Mouse (Mus musculus): Measurements from ENCODE around the gene Gm47996. TPM values are rescaled to one million over a fixed set of nuclear protein-coding genes. Genes with fewer than 3 reads are reported as not detected.
"Not testable (repeated sequence)": the region's sequence is repeated elsewhere in the genome, so short reads cannot be mapped to it uniquely, and the experiment has no call there.

Gm47996 gene
- polyA plus RNA-seq, 1 experiment from 2014 or later = 0.30 TPM

- not testable (repeated sequence) for H3K27ac ChIP-seq; H3K9ac ChIP-seq; H3K27me3 ChIP-seq; H3K36me3 ChIP-seq; H3K9me3 ChIP-seq; ATAC-seq (ENCODE audit: insufficient number of reproducible peaks, insufficient read depth, low FRiP score, low TSS enrichment, low read depth); H3K4me1 ChIP-seq; H3K4me2 ChIP-seq; H3K4me3 ChIP-seq
- 89% methylated on average over 5 of the region's 5 CpGs for WGBS
Observed at GRCm38 (mm10) chr1:151211666-151212065, 1.7 kb downstream of the Gm47996 start.

- H3K36me3 ChIP-seq = no peaks in the 10 kb centered on the region
- no peak overlapping the region for H3K9ac ChIP-seq
- no peak for ATAC-seq (ENCODE audit: insufficient number of reproducible peaks, insufficient read depth, low FRiP score, low TSS enrichment, low read depth)
- H3K9me3 ChIP-seq = no peaks in the 10 kb centered on the region
- peaks cover 9% of the 10 kb centered on the region; the same call in 1 of the 2 replicates for H3K4me1 ChIP-seq
- no peak overlapping the region for H3K27ac ChIP-seq
- H3K4me3 ChIP-seq = no peak overlapping the region
- 71% methylated on average over 2 of the region's 2 CpGs for WGBS
- no peak overlapping the region for H3K4me2 ChIP-seq
- H3K27me3 ChIP-seq = no peaks in the 10 kb centered on the region
Observed at GRCm38 (mm10) chr1:151214862-151215261, 4.9 kb downstream of the Gm47996 start.

GRCm38 (mm10) chr1:151215985-151216384 is 6.1 kb downstream of the Gm47996 start:
- Histone ChIP-seq H3K36me3 (no peaks in the 10 kb centered on the region), H3K4me3 (no peak overlapping the region), H3K9me3 (no peaks in the 10 kb centered on the region), H3K9ac (no peak overlapping the region), H3K4me1 (peaks cover 9% of the 10 kb centered on the region; the same call in 1 of the 2 replicates), H3K27ac (no peak overlapping the region), H3K4me2 (no peak overlapping the region), H3K27me3 (no peaks in the 10 kb centered on the region)
- no peak for ATAC-seq (ENCODE audit: insufficient number of reproducible peaks, insufficient read depth, low FRiP score, low TSS enrichment, low read depth)
- WGBS = 50% methylated on average over 1 of the region's 1 CpGs

GRCm38 (mm10) chr1:151216417-151216816 is 6.5 kb downstream of the Gm47996 start:
- WGBS = 77% methylated on average over 3 of the region's 3 CpGs
- Histone ChIP-seq H3K36me3 (no peaks in the 10 kb centered on the region), H3K27me3 (no peaks in the 10 kb centered on the region), H3K4me2 (no peak overlapping the region), H3K9me3 (no peaks in the 10 kb centered on the region), H3K4me1 (peaks cover 9% of the 10 kb centered on the region; the same call in 1 of the 2 replicates), H3K27ac (no peak overlapping the region), H3K4me3 (no peak overlapping the region), H3K9ac (no peak overlapping the region)
- no peak for ATAC-seq (ENCODE audit: insufficient number of reproducible peaks, insufficient read depth, low FRiP score, low TSS enrichment, low read depth)

GRCm38 (mm10) chr1:151219045-151219444 is 9.1 kb downstream of the Gm47996 start:
- no peaks in the 10 kb centered on the region for H3K36me3 ChIP-seq
- H3K4me3 ChIP-seq = no peak overlapping the region
- no peak overlapping the region for H3K9ac ChIP-seq
- H3K27ac ChIP-seq = no peak overlapping the region
- no peaks in the 10 kb centered on the region for H3K27me3 ChIP-seq
- no peak for ATAC-seq (ENCODE audit: insufficient number of reproducible peaks, insufficient read depth, low FRiP score, low TSS enrichment, low read depth)
- peaks cover 5% of the 10 kb centered on the region; the same call in 1 of the 2 replicates for H3K4me1 ChIP-seq
- no peak overlapping the region for H3K4me2 ChIP-seq
- no peaks in the 10 kb centered on the region for H3K9me3 ChIP-seq
- 85% methylated on average over 5 of the region's 5 CpGs for WGBS

- no peaks in the 10 kb centered on the region for H3K27me3 ChIP-seq
- H3K9me3 ChIP-seq = no peaks in the 10 kb centered on the region
- no peak overlapping the region for H3K27ac ChIP-seq
- no peaks in the 10 kb centered on the region for H3K4me1 ChIP-seq
- 66% methylated on average over 7 of the region's 7 CpGs for WGBS
- H3K4me3 ChIP-seq = no peak overlapping the region
- no peaks in the 10 kb centered on the region for H3K36me3 ChIP-seq
- no peak for ATAC-seq (ENCODE audit: insufficient number of reproducible peaks, insufficient read depth, low FRiP score, low TSS enrichment, low read depth)
- H3K4me2 ChIP-seq = no peak overlapping the region
- H3K9ac ChIP-seq = no peak overlapping the region
Observed at GRCm38 (mm10) chr1:151220098-151220497, 10.2 kb downstream of the Gm47996 start.

- no peak for ATAC-seq (ENCODE audit: insufficient number of reproducible peaks, insufficient read depth, low FRiP score, low TSS enrichment, low read depth)
- H3K4me1 ChIP-seq = peaks cover 3% of the 10 kb centered on the region; the same call in 1 of the 2 replicates
- H3K27ac ChIP-seq = no peak overlapping the region
- H3K27me3 ChIP-seq = no peaks in the 10 kb centered on the region
- no peaks in the 10 kb centered on the region for H3K36me3 ChIP-seq
- 85% methylated on average over 10 of the region's 10 CpGs for WGBS
- no peak overlapping the region for H3K9ac ChIP-seq
- no peaks in the 10 kb centered on the region for H3K9me3 ChIP-seq
- H3K4me3 ChIP-seq = no peak overlapping the region
- no peak overlapping the region for H3K4me2 ChIP-seq
Observed at GRCm38 (mm10) chr1:151222561-151223267, 12.8 kb downstream of the Gm47996 start.

GRCm38 (mm10) chr1:151223377-151223776 is 13.4 kb downstream of the Gm47996 start:
- Histone ChIP-seq H3K4me2 (no peak overlapping the region), H3K9me3 (no peaks in the 10 kb centered on the region), H3K27me3 (no peaks in the 10 kb centered on the region), H3K27ac (no peak overlapping the region), H3K9ac (no peak overlapping the region), H3K4me1 (peaks cover 3% of the 10 kb centered on the region; the same call in 1 of the 2 replicates), H3K36me3 (no peaks in the 10 kb centered on the region), H3K4me3 (no peak overlapping the region)
- ATAC-seq (ENCODE audit: insufficient number of reproducible peaks, insufficient read depth, low FRiP score, low TSS enrichment, low read depth) = no peak
- WGBS = 79% methylated on average over 1 of the region's 1 CpGs

- Histone ChIP-seq H3K4me3 (no peak overlapping the region), H3K4me1 (peaks cover 3% of the 10 kb centered on the region; the same call in 1 of the 2 replicates), H3K9ac (no peak overlapping the region), H3K27ac (no peak overlapping the region), H3K4me2 (no peak overlapping the region), H3K27me3 (no peaks in the 10 kb centered on the region), H3K9me3 (no peaks in the 10 kb centered on the region), H3K36me3 (no peaks in the 10 kb centered on the region)
- ATAC-seq (ENCODE audit: insufficient number of reproducible peaks, insufficient read depth, low FRiP score, low TSS enrichment, low read depth) = no peak
- 87% methylated on average over 1 of the region's 1 CpGs for whole genome bisulfite sequencing
Observed at GRCm38 (mm10) chr1:151224536-151224935, 14.6 kb downstream of the Gm47996 start.

GRCm38 (mm10) chr1:151227506-151227905 is 17.6 kb downstream of the Gm47996 start:
- no peak for ATAC-seq (ENCODE audit: insufficient number of reproducible peaks, insufficient read depth, low FRiP score, low TSS enrichment, low read depth)
- Histone ChIP-seq H3K27me3 (no peaks in the 10 kb centered on the region), H3K36me3 (no peaks in the 10 kb centered on the region), H3K4me3 (no peak overlapping the region), H3K27ac (no peak overlapping the region), H3K9me3 (no peaks in the 10 kb centered on the region), H3K4me1 (peaks cover 3% of the 10 kb centered on the region; the same call in 1 of the 2 replicates), H3K9ac (no peak overlapping the region), H3K4me2 (no peak overlapping the region)
- 69% methylated on average over 8 of the region's 8 CpGs for WGBS

- peaks cover 3% of the 10 kb centered on the region; the same call in 1 of the 2 replicates for H3K4me1 ChIP-seq
- H3K27me3 ChIP-seq = no peaks in the 10 kb centered on the region
- no peak overlapping the region for H3K4me3 ChIP-seq
- H3K9ac ChIP-seq = no peak overlapping the region
- no peak for ATAC-seq (ENCODE audit: insufficient number of reproducible peaks, insufficient read depth, low FRiP score, low TSS enrichment, low read depth)
- H3K27ac ChIP-seq = no peak overlapping the region
- 72% methylated on average over 1 of the region's 1 CpGs for WGBS
- H3K36me3 ChIP-seq = no peaks in the 10 kb centered on the region
- no peak overlapping the region for H3K4me2 ChIP-seq
- H3K9me3 ChIP-seq = no peaks in the 10 kb centered on the region
Observed at GRCm38 (mm10) chr1:151228320-151228989, 18.5 kb downstream of the Gm47996 start.

- no peak for ATAC-seq (ENCODE audit: insufficient number of reproducible peaks, insufficient read depth, low FRiP score, low TSS enrichment, low read depth)
- H3K27me3 ChIP-seq = no peaks in the 10 kb centered on the region
- no peak overlapping the region for H3K27ac ChIP-seq
- no peaks in the 10 kb centered on the region for H3K36me3 ChIP-seq
- no peak overlapping the region for H3K4me3 ChIP-seq
- 83% methylated on average over 3 of the region's 3 CpGs for WGBS
- no peak overlapping the region for H3K9ac ChIP-seq
- H3K4me2 ChIP-seq = no peak overlapping the region
- H3K9me3 ChIP-seq = no peaks in the 10 kb centered on the region; the same call in 1 of the 2 replicates
- peaks cover 8% of the 10 kb centered on the region; the same call in 1 of the 2 replicates for H3K4me1 ChIP-seq
Observed at GRCm38 (mm10) chr1:151232346-151232745, 22.4 kb downstream of the Gm47996 start.

All from embryonic facial prominence, embryonic 13.5 days (tissue).